Mouse (Mus musculus) C2C12 (cell line): Measurements from ENCODE around the gene Brsk1.

Experiments
- CEBPB ChIP-seq: IDR thresholded peaks from one replicate; pipeline ENCODE4 v1.6.1; 2011; ENCODE audit warnings: low read depth, mild to moderate bottlenecking, control low read depth, moderate library complexity
- CTCF ChIP-seq: IDR thresholded peaks from one replicate; pipeline ENCODE4 v1.5.1; 2011; ENCODE audit not compliant: control insufficient read depth, insufficient read depth, insufficient read length
- FOSL1 ChIP-seq: IDR thresholded peaks from one replicate; pipeline ENCODE4 v1.8.0; 2011; ENCODE audit warnings: mild to moderate bottlenecking, low read length; ENCODE audit not compliant: poor library complexity, insufficient read depth, severe bottlenecking
- MAX ChIP-seq: IDR thresholded peaks from one replicate; pipeline ENCODE4 v1.6.1; 2011; ENCODE audit warnings: mild to moderate bottlenecking, control low read depth
- MYOD1 ChIP-seq: IDR thresholded peaks from one replicate; pipeline ENCODE4 v1.6.1; 2011; ENCODE audit warnings: low read depth; ENCODE audit not compliant: control insufficient read depth, insufficient read length
- MYOG ChIP-seq: IDR thresholded peaks from one replicate; pipeline ENCODE4 v1.6.1; 2011; ENCODE audit not compliant: control insufficient read depth, insufficient read length; ENCODE audit errors: extremely low read depth
- USF1 ChIP-seq: IDR thresholded peaks from one replicate; pipeline ENCODE4 v1.6.1; 2011; ENCODE audit warnings: low read depth, mild to moderate bottlenecking, control low read depth, moderate library complexity

DNA sequence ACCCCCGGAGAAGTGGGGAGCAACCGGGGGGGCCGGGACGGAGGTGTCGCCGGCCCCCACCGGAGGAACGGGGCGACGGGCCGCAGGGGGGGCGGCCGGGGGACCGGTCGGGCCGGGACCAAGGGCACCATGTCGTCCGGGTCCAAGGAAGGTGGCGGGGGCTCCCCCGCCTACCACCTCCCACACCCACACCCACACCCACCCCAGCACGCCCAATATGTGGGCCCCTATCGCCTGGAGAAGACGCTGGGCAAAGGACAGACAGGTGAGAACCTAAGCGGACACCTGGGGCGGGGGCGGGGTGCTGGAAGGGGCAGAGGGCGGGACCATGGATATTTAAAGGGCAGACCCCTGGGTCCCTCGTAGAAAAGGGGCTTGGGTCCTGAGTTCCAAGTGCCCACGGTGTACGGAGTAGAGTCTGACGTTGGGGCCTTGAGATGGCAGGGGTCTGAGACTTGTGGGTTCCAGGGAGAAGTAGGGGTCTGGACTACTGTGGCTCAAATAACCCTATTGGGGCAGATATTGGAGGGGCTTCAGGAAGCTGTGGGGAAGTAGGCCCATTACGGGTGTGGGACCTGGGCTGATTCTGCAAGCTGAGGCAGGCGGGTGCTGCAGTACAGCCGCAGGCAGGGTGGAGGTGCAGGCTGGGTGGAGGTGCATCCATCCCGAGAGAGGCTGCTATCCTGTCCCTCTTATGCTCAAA is 698 bp downstream of the Brsk1 start:
- TF ChIP-seq CTCF (no peak), USF1 (no peak), CEBPB (no peak), MAX (no peak), FOSL1 (no peak), MYOG (no peak), MYOD1 (no peak)
